Mouse (Mus musculus) midbrain, embryonic 10.5 days (tissue): ENCODE measurements around the gene Lrrc1. TPM values are rescaled to one million over a fixed set of nuclear protein-coding genes. Genes with fewer than 3 reads are reported as not detected.

Experiments
- microRNA-seq: library from miRNA; unstranded; fragments of <30 nt; microRNA quantifications from one replicate; pipeline ENCODE4, GENCODE M21; 2017
- polyA plus RNA-seq: library from polyadenylated mRNA; unstranded; fragments of >200 nt; fragmentation: Nextera tagmentation; extraction: Ambion mirVana; gene quantifications from 2 replicates; pipeline ENCODE4 v1.2.1, GENCODE M21; 2016

Gene Lrrc1
- polyA plus RNA-seq, 1 experiment from 2014 or later: 5.8 TPM

Small RNA genes lying within 50 kb of the gene (microRNA-seq; reads per million reads assigned to microRNA genes)
- not detected for gene Gm25250

Other genes with a start within 250 kb of the Lrrc1 start
- gene Mlip, start 191.9 kb downstream of the Lrrc1 start, polyA plus RNA-seq: 0.38 and 0.42 TPM in 2 replicates
- 0.36 and 0.39 TPM in 2 replicates for gene Klhl31, start 91.6 kb upstream of the Lrrc1 start, polyA plus RNA-seq
- gene Gclc, start 209.7 kb upstream of the Lrrc1 start, polyA plus RNA-seq: 15.5 and 17.1 TPM in 2 replicates